Mouse (Mus musculus) spleen, postnatal 36 days (tissue): ENCODE results near the gene Gm20388.

Experiments used
- DNase-seq, 2 experiments: peaks; one replicate each; pipeline ENCODE4 v3.0.0; 2022; ENCODE audit warnings: low spot score in 2 of 2, mixed read lengths in 1 of 2

The Gm20388 gene

GRCm38 (mm10) chr8:122281317-122282034 lies 2370.8 kb downstream of the Gm20388 start:
- DNase-seq: peak; percentile 99

DNA sequence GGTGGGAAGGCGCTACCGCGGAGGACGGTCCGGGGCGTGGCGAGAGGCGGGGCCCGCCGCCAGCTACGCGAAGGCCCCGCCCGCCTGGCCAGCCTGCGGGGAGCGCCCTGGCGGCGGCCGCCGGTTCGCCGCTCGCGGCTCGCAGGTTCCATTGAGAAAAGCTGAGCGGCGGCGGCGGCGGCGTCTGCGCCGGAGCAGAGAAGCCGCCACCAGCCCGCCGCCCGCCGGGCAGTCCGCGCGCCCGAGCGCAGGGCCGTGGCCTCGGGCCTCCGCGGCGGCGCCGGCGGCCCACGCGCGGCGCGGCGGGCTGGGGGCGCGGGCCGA lies 2371.4 kb downstream of the Gm20388 start, which contains the start of gene Zfpm1:
Gene Zfpm1 (plus strand): TSS at position 107 of the 324 bp plus-strand sequence.
- DNase-seq: no peak

DNA sequence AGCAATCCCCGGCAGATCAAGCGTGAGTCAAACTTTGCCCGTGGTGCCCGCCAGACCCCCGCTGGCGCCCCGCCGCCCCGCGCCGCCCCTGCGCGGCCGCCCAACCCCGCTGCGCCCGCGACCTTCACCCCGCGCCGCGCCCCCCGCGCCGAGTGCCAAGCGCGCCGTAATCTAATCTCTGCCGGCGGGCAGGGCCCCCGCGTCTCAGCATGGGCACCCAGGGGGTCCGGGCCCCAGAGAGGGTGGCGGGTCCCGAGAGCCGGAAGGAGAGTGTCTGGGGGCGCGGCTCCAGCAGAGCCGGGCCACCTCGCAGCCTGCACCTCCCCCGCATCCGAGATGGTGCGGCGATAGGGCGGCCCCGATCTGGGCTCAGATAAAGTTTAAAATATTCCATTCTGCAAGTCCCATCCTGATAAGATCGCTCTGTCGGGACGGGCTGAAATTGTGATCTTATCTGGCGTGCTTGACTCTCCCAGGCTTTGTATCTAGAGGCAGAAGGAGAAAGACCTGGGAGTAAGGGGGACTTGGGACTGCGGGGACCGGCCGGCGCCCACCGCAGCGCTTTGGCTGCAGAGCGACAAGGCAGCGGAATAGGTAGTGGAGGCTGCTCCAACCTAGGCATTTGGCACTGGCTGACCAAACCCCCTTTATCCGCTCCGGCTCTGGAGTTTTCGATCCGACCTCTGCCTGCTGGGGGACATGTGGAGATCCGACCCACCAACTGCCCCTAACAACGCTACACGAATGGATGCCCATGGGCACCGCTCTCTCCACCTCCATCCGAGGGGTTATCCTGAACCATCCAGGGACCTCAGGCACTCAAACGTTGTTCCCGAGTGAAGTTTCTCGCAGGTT lies 2372.1 kb downstream of the Gm20388 start:
- DNase-seq: no peak

DNA sequence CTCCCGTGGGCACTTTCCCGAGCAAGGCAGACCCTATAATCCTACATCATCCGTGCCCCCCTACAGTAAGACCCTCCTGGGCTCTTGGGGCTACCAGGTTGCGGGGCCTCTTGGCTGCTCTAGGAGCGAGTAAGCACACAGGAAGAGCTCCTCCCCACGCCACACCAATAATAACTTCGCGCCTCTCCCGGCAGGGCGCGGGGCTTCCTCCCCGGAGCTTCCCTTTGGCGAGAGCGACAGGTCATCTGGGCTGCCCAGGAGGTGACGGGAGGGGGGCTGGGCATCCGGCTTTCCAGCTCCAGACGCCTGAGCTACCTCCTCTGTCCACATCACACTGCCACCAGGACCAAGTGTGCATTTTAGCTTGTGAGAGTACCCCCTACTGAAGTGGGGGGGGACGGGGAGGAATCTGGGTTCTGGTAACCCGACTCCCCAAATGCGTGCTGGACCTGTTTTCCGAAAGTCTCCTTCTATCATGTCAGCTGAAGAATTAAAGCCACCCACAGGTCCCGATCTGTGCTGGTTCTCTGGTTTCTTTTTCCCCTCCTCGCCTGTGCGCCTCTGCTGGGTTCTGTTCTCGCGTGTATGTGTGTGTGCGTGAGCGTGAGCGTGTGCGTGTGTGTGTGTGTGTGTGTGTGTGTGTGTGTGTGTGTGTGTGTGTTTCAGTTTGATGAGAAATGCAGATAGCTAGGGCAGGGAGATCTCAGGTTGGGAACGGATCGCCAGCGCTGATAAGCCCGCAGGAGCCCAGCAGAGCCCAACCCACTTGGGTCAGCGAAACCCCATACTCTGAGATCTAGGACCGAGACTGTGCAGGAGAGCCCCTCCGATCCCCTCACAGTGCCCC lies 2372.9 kb downstream of the Gm20388 start:
- peak in 1 of 2 experiments; percentile 63 for DNase-seq

DNA sequence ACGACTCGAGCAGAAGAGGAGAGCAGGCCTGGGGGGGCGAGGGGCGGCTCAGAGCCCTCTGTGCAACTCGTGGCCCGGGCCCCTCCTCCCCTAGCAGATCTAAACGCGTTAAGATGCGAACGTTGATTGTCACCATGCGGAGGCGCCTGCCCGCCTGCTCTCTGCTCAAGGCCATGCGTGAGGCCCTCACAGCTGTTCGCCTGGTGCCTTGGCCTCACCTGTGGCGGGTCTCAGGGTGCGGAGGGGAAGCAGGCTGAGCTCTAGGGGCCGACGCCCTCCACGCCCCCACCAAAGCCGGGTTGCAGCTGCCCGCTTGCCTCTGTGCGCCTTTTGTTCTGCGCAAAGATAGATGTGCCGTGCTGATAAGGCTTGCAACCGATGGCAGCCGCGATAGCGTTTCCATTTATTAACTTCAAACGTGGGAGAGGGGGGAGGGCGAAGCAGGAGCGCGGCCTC lies 2373.6 kb downstream of the Gm20388 start:
- DNase-seq: peak; percentile 68 to 73

DNA sequence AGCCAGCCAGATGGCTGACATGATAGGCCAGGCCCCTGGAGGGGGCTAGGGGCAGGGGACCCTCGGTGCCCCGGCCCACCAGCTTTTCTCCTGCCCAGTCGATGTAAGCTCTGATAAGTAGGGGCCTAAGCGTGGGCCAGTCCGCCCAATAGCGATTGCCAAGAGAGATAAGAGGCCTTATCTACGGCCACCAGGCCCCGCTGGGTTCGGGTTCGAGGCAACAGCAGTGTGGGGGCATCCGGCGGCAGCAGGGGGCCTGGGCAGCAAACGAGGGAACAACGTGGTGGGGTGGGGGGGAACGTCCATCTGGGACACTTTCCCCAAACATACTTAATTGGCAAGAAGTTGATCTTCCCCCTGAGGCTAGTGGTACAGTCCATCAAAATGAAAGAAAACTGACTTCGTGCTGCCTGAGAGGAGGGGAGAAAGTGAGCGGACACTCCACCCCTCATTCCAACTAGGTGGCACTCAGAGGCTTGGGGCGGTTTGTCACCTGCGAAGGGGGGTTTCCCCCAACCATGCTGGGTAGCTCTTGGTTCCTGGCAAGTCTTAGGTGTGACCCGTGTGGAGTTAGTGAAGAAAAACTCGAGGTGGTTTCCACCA lies 2374.1 kb downstream of the Gm20388 start:
- DNase-seq: peak; percentile 79 to 80

GRCm38 (mm10) chr8:122285727-122286126 lies 2375.1 kb downstream of the Gm20388 start:
- peak; percentile 80 to 82 for DNase-seq

DNA sequence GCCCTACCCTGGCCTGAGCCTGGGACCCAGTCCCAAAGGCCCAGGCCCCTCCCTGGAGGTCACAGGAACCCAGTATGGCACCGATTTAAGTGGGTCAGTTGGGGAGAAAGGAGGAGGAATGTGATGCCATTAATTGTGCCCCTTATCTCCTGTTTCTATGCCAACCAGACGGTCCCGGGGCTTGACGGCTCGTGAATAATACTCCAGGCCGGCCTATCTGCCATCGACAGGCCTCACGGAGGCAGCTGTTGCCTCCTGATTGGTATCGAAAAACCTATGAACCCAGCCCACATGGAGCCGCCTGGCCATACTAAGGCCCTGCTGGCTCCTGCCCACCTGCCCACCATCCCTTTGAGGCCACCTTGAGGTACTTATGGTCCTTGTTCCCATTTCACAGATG lies 2376.3 kb downstream of the Gm20388 start:
- peak; percentile 63 to 81 for DNase-seq

DNA sequence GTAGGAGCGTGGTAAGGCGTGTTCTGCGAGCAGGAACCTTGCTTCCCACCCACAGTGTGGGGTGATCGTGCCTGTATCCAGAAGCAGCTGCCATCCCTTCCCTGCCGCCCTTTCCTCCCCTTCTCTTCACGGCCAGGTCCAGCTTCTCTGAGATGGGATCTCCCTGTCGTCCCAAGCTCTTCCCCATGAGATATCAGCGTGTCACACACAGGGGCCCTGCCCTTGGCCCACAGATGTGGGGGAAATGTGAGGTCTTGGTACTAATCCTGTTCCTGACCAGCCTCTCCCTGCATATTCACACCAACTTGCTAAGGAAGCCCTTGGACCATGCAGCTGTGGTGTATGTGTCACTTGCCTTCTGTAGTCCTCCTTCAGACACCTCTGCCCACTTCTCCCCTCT lies 2377.1 kb downstream of the Gm20388 start:
- DNase-seq: no peak

DNA sequence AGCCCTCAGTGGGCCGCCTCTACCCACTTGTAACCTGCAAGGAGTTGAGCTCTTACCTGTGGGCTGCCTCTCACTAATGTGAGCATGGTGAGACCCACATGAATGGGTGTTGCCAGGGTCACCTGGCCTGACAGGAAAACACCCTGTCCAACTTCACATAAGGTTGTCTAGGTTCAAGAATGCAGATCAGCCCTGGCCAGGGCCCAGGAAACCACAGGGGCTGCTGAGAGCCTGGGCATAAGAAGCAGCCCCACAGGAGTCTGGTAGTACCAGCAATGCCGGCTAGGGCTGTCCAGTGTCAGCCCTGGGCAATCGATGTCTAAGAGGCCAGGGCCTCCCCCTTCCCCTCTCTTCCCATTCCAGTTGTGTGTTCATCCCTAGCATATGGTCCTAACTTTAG lies 2377.7 kb downstream of the Gm20388 start:
- DNase-seq: no peak

GRCm38 (mm10) chr8:122291075-122291474 lies 2380.4 kb downstream of the Gm20388 start:
- no peak for DNase-seq

- no peak for DNase-seq
Measured at GRCm38 (mm10) chr8:122291549-122291948, 2380.9 kb downstream of the Gm20388 start.

DNA sequence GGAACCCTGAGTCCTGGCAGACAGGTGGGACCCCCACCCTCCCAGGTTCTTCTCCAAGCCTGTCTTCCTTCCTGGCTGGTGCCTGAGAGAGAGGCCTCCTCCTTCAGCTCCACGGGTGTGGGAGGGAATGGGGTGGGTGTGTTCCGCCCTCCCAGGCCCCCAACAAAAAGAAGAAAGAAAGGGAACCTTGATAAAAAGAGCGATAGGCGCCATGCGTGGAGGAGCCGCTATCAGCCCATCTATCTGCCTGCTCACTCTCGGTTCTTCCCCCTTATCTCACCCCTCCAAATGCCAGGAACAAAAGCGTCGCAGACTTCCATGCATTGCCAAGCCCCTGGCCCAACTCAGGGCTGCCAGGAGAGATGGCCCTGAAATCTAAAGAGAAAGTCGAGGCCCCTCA lies 2382.8 kb downstream of the Gm20388 start:
- DNase-seq: no peak

GRCm38 (mm10) chr8:122294273-122294683 lies 2383.6 kb downstream of the Gm20388 start:
- peak; percentile 53 to 71 for DNase-seq

- DNase-seq: no peak
Measured at GRCm38 (mm10) chr8:122295389-122295788, 2384.7 kb downstream of the Gm20388 start.

DNA sequence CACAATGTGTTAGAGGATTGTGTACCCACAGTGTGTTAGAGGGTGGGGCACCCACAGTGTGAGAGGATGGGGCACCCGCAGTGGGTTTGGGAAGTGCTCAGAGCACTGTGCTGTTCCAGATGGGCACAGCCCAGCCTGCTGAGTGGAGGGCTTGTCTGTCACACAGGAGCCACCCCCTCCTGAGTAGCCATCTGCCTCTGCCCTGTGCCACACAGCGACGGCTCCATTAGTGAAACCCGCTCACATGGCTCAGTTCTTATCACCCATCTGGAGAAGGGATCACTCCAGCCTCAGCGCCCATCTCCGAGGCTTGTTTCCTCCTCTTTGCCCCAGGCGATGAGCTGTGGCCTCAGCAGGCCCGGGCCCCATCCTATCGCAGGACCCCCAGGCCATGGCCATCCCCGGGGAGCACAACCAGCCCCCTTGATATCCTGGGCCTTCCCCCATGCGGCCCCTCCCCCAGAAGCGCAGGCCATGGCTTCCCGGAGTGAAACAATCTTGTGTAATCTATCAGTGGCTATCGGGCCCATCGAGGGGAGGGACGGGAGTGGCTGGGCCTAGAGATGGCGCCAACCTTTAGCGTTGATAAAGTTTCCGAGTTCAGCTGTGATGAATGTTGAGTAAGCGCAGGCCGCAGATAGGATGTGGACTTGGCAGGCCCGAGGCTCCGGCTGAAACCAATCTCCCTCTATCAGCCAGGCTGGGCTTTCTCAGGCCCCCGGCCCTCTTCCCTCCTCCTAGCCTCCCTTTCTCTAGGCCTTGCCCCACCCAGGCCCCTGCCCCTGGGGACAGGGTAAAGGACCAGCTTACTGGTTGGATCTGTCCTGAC lies 2385.7 kb downstream of the Gm20388 start:
- no peak for DNase-seq

- DNase-seq: no peak
Measured at GRCm38 (mm10) chr8:122299581-122300254, 2389.1 kb downstream of the Gm20388 start.

DNA sequence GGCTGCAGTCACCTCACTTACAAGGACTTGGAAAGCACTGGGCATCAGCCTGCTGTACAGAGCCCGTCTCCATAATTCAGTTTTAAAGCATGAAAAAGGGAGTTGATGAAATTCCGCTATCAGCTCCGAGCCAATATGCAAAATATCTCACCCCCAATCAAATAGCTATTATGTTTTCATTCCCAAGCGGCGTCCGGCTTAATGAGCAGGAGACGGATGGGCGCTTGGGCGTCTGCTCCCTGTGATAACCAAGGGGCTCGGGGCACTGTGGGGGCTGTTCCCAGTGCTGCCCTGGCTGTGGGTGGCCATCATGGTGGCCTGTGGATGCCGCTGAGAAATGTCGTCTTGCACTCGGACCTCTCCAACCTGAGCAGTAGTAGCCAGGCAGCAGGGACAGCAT lies 2390.4 kb downstream of the Gm20388 start:
- DNase-seq: no peak

DNA sequence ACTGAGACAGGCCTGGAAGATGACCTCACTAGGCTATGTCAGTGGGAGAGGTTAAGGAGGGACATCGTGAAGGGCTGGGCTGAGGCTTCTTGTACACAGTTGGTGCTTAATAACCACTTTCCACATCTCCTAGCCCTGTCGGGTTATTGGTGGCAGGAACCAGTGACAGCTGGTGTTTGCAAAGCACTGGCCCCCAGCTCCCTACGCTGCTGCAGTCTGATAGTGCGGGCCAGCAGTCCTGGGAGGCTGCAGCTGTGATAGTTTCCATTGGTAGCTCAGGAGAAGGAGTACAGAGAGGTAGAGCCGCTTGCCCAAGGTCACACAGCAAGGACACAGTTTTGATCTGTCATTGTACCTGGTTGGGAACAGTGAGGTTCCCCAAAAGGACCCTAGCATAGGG lies 2391.2 kb downstream of the Gm20388 start:
- DNase-seq: no peak

DNA sequence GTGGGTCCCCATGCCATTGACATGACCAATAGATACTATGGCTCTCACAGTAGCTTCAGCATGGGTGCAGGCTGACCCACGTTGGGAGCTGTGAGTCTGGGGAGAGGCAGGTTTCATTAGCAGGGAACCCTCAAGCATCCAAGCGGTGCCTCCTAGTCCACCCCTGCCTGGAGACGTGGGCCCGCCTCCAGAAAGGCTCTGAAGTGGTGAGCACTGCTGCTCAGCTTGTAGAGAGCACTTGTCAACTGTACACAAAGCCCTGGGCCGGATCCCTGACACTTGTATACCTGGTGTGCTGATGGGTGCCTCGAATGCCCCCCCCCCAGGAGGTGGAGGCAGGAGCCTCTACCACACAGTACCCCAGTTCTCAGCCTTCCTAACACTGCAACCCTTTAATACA lies 2392.8 kb downstream of the Gm20388 start:
- DNase-seq: no peak
